Mouse (Mus musculus) myocyte (in vitro differentiated cells): ENCODE measurements around the gene Pogz.

Source experiments
- CEBPB ChIP-seq: IDR thresholded peaks from 2 replicates; pipeline ENCODE4 v1.6.1; 2011; ENCODE audit warnings: mild to moderate bottlenecking, moderate library complexity; ENCODE audit not compliant: poor library complexity, insufficient read depth, severe bottlenecking
- E2F4 ChIP-seq: IDR thresholded peaks from one replicate; pipeline ENCODE4 v1.6.1; 2011; ENCODE audit warnings: mild to moderate bottlenecking, control low read depth, moderate library complexity; ENCODE audit not compliant: insufficient read depth
- MAX ChIP-seq: IDR thresholded peaks from one replicate; pipeline ENCODE4 v1.6.1; 2011; ENCODE audit warnings: low read depth, mild to moderate bottlenecking, control low read depth
- MYOD1 ChIP-seq, 3 experiments: IDR thresholded peaks; one replicate each; pipeline ENCODE4 v1.6.1; 2011; ENCODE audit warnings: control low read depth in 2 of 3, low read depth in 2 of 3, mild to moderate bottlenecking in 2 of 3, moderate library complexity in 1 of 3; ENCODE audit not compliant: insufficient read length in 2 of 3, control insufficient read depth in 1 of 3
- MYOG ChIP-seq, 3 experiments: IDR thresholded peaks; one replicate each; pipeline ENCODE4 v1.6.1; 2011; ENCODE audit warnings: control low read depth in 2 of 3, low read depth in 2 of 3, mild to moderate bottlenecking in 2 of 3; ENCODE audit not compliant: insufficient read length in 2 of 3, control insufficient read depth in 1 of 3, insufficient read depth in 1 of 3
- POLR2A ChIP-seq: IDR thresholded peaks from one replicate; pipeline ENCODE4 v1.6.1; 2011; ENCODE audit warnings: low read depth, mild to moderate bottlenecking, control low read depth, moderate library complexity; ENCODE audit not compliant: insufficient read length
- POLR2AphosphoS2 ChIP-seq: IDR thresholded peaks from one replicate; pipeline ENCODE4 v1.6.1; 2011; ENCODE audit warnings: low read depth, control low read depth; ENCODE audit not compliant: insufficient read length
- REST ChIP-seq: IDR thresholded peaks from one replicate; pipeline ENCODE4 v1.6.1; 2011; ENCODE audit warnings: mild to moderate bottlenecking, control low read depth, moderate library complexity; ENCODE audit not compliant: insufficient read depth, insufficient read length
- TCF12 ChIP-seq: IDR thresholded peaks from one replicate; pipeline ENCODE4 v1.6.1; 2011; ENCODE audit warnings: mild to moderate bottlenecking, control low read depth; ENCODE audit not compliant: poor library complexity, insufficient read depth, severe bottlenecking
- TCF3 ChIP-seq: IDR thresholded peaks from one replicate; pipeline ENCODE4 v1.6.1; 2011; ENCODE audit warnings: low read depth, control low read depth; ENCODE audit not compliant: insufficient read length
- USF1 ChIP-seq: IDR thresholded peaks from one replicate; pipeline ENCODE4 v1.6.1; 2011; ENCODE audit warnings: low read depth, mild to moderate bottlenecking, control low read depth, moderate library complexity

DNA sequence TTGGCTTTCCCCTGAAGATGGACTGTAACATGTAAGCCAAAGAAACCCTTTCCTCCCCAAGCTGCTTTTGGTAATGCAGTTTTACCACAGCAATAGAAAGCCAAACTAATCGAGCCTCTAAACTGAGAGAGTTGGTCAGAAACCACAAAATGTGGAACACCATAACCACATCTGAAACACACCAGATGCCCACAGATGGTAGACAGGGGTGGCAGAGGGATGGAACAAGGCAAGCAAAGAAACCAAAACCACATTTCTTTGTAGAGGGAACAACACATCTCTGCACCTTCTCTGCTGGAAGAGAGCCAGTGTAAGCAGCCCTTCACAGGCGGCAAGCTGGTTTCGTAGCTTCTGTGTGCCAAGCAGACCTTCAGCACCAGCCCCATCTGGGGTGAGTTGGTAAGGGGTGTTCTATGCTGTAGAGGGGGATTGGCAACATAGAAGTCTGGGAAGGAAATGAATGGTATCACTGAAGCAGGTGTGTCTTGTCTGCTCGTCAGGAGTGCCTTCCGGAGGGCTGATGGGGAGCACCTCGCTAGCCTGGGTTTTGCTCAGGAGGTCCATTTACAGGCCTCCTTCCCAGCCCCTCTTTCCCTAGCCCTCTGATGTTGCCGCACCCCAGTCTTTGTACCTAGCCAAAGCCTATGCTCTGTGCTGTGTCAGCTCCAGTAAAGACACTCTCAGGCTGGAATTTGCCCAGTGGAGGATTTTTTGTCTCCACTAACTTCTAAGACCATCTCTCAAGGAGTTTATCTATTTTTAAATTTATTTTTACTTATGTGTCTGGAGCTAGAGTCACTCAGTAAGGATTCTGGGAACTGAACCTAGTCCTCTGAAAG lies 78.8 kb downstream of the Pogz start:
- no peak for TF ChIP-seq POLR2A
- no peak for TF ChIP-seq USF1
- no peak for TF ChIP-seq MYOD1 (IDR thresholded peaks at IDR 0.05; ENCODE audit: control insufficient read depth in 1 of 3, insufficient read length in 2 of 3, low read depth in 2 of 3)
- no peak for TF ChIP-seq E2F4
- no peak for TF ChIP-seq MYOG (IDR thresholded peaks at IDR 0.05; ENCODE audit: control insufficient read depth in 1 of 3, insufficient read depth in 1 of 3, insufficient read length in 2 of 3, low read depth in 2 of 3)
- TF ChIP-seq TCF12, result no peak
- TF ChIP-seq TCF3, result no peak
- no peak for TF ChIP-seq REST
- no peak for TF ChIP-seq POLR2AphosphoS2
- no peak for TF ChIP-seq MAX
- TF ChIP-seq CEBPB, result no peak
